Comparison of ENCODE assay signal across 16 mouse cellular contexts in genomic region chr7:109197161-109197650, GRCm38 (mm10). TPM values are rescaled to one million over a fixed set of nuclear protein-coding genes. Genes with fewer than 3 reads are reported as not detected.
DNase-seq lines count a peak whose midpoint lies in the region; ATAC-seq and TF ChIP-seq lines count a peak whose summit lies in the region.
"Had no signal": no experiment of that assay in that cellular context is flagged by ENCODE, and none has a peak within 500 bp of the region (broad histone marks: within the 10 kb centered on the region; RNA-seq: fewer than 3 reads in every experiment).

No protein-coding gene starts in this region.

- DNase-seq in hindbrain, embryonic 11.5 days (ENCODE audit: low spot score), result no peak
- DNase-seq in hindbrain, postnatal 0 days (ENCODE audit: low spot score), result no peak
- no peak for DNase-seq in limb, embryonic 10.5 days (ENCODE audit: low spot score)
- DNase-seq in midbrain, postnatal 0 days (ENCODE audit: low spot score), result no peak
- no peak for DNase-seq in frontal cortex, postnatal 10 days (ENCODE audit: low spot score in 2 of 2)
- DNase-seq in frontal cortex, postnatal 14 days (ENCODE audit: low spot score in 2 of 2), result no peak
- DNase-seq: cerebellum, adult 9-11 months; heart, postnatal 4 days; kidney, postnatal 14 days; liver; right cerebral cortex, postnatal 14 days; thymus, postnatal 25 days had no signal

- ATAC-seq in hindbrain, embryonic 11.5 days (ENCODE audit: low FRiP score), result peak; percentile 17
- no peak for ATAC-seq in hindbrain, postnatal 0 days
- ATAC-seq in embryonic facial prominence, embryonic 12.5 days (ENCODE audit: insufficient number of reproducible peaks, insufficient read depth, low FRiP score, low TSS enrichment), result no peak
- ATAC-seq in midbrain, postnatal 0 days (ENCODE audit: low FRiP score), result no peak

- no peak overlapping the region for H3K9ac ChIP-seq in hindbrain, embryonic 11.5 days (ENCODE audit: low read depth, low read length)
- no peak overlapping the region for H3K9ac ChIP-seq in hindbrain, postnatal 0 days (replicated peaks; ENCODE audit: low read length)
- H3K9ac ChIP-seq in embryonic facial prominence, embryonic 12.5 days, result no peak overlapping the region
- H3K9ac ChIP-seq in midbrain, postnatal 0 days (replicated peaks; ENCODE audit: low read length, poor library complexity, severe bottlenecking), result no peak overlapping the region
- H3K9ac ChIP-seq: lung, embryonic 15.5 days had no signal

- H3K27ac ChIP-seq in hindbrain, embryonic 11.5 days (ENCODE audit: low read depth, low read length), result peak overlapping the region; percentile 84
- no peak overlapping the region for H3K27ac ChIP-seq in hindbrain, postnatal 0 days
- H3K27ac ChIP-seq in embryonic facial prominence, embryonic 12.5 days, result peak overlapping the region; percentile 8; the same call in 1 of the 2 replicates
- peak overlapping the region; percentile 90 for H3K27ac ChIP-seq in limb, embryonic 10.5 days
- H3K27ac ChIP-seq in midbrain, postnatal 0 days (ENCODE audit: low read depth, low read length), result peak overlapping the region; percentile 65
- H3K27ac ChIP-seq: lung, embryonic 15.5 days had no signal

- H3K36me3 ChIP-seq in hindbrain, embryonic 11.5 days (ENCODE audit: control insufficient read depth, insufficient read depth, low read length), result no peaks in the 10 kb centered on the region
- no peaks in the 10 kb centered on the region for H3K36me3 ChIP-seq in hindbrain, postnatal 0 days (ENCODE audit: insufficient read depth, low read length)
- H3K36me3 ChIP-seq in embryonic facial prominence, embryonic 12.5 days, result no peaks in the 10 kb centered on the region
- H3K36me3 ChIP-seq in limb, embryonic 10.5 days, result no peaks in the 10 kb centered on the region
- no peaks in the 10 kb centered on the region for H3K36me3 ChIP-seq in midbrain, postnatal 0 days (ENCODE audit: insufficient read depth, low read length)
- H3K36me3 ChIP-seq: lung, embryonic 15.5 days had no signal

- no peaks in the 10 kb centered on the region for H3K9me3 ChIP-seq in hindbrain, embryonic 11.5 days (ENCODE audit: control insufficient read depth, low read length)
- H3K9me3 ChIP-seq in hindbrain, postnatal 0 days (ENCODE audit: low read length), result no peaks in the 10 kb centered on the region
- H3K9me3 ChIP-seq in embryonic facial prominence, embryonic 12.5 days, result no peaks in the 10 kb centered on the region
- no peaks in the 10 kb centered on the region for H3K9me3 ChIP-seq in limb, embryonic 10.5 days (replicated peaks)
- no peaks in the 10 kb centered on the region for H3K9me3 ChIP-seq in midbrain, postnatal 0 days (ENCODE audit: low read length)
- H3K9me3 ChIP-seq: lung, embryonic 15.5 days; megakaryocyte, embryonic 14.5 days had no signal

- H3K4me2 ChIP-seq in hindbrain, embryonic 11.5 days (replicated peaks; ENCODE audit: low read depth, low read length), result no peak overlapping the region
- H3K4me2 ChIP-seq in hindbrain, postnatal 0 days (ENCODE audit: low read depth, low read length), result no peak overlapping the region
- H3K4me2 ChIP-seq in embryonic facial prominence, embryonic 12.5 days (replicated peaks), result no peak overlapping the region
- no peak overlapping the region for H3K4me2 ChIP-seq in midbrain, postnatal 0 days (ENCODE audit: low read depth, low read length, poor library complexity, severe bottlenecking)
- H3K4me2 ChIP-seq: lung, embryonic 15.5 days had no signal

- no peaks in the 10 kb centered on the region for H3K27me3 ChIP-seq in hindbrain, embryonic 11.5 days (ENCODE audit: control insufficient read depth, insufficient read depth, low read length)
- no peaks in the 10 kb centered on the region for H3K27me3 ChIP-seq in hindbrain, postnatal 0 days (ENCODE audit: insufficient read depth, low read length)
- no peaks in the 10 kb centered on the region for H3K27me3 ChIP-seq in embryonic facial prominence, embryonic 12.5 days
- H3K27me3 ChIP-seq in limb, embryonic 10.5 days (ENCODE audit: low read depth, poor library complexity, severe bottlenecking), result 0 out of 2 replicates have a peak, but pooled peaks cover 10% of the 10 kb centered on the region
- H3K27me3 ChIP-seq in midbrain, postnatal 0 days (ENCODE audit: insufficient read depth, low read length), result no peaks in the 10 kb centered on the region
- H3K27me3 ChIP-seq: lung, embryonic 15.5 days had no signal

- H3K4me1 ChIP-seq in hindbrain, embryonic 11.5 days (replicated peaks; ENCODE audit: control insufficient read depth, insufficient read depth, low read length), result peaks cover 13% of the 10 kb centered on the region
- H3K4me1 ChIP-seq in hindbrain, postnatal 0 days (ENCODE audit: insufficient read depth, low read length), result peaks cover 10% of the 10 kb centered on the region; the same call in 1 of the 2 replicates
- H3K4me1 ChIP-seq in embryonic facial prominence, embryonic 12.5 days, result peaks cover 16% of the 10 kb centered on the region
- peaks cover 65% of the 10 kb centered on the region for H3K4me1 ChIP-seq in limb, embryonic 10.5 days
- H3K4me1 ChIP-seq in midbrain, postnatal 0 days (ENCODE audit: insufficient read depth, low read length), result peaks cover 13% of the 10 kb centered on the region; the same call in 1 of the 2 replicates
- H3K4me1 ChIP-seq: lung, embryonic 15.5 days; megakaryocyte, embryonic 14.5 days had no signal

- TF ChIP-seq CTCF in hindbrain, postnatal 0 days (IDR thresholded peaks at IDR 0.05; ENCODE audit: low read depth), result no peak
- no peak for TF ChIP-seq CTCF in midbrain, postnatal 0 days (IDR thresholded peaks at IDR 0.05)

- 72% methylated on average over 3 of the region's 3 CpGs for WGBS in hindbrain, embryonic 11.5 days
- 60% methylated on average over 3 of the region's 3 CpGs for WGBS in hindbrain, postnatal 0 days
- 71% methylated on average over 3 of the region's 3 CpGs for WGBS in embryonic facial prominence, embryonic 12.5 days
- 37% methylated on average over 3 of the region's 3 CpGs for WGBS in limb, embryonic 10.5 days
- WGBS in midbrain, postnatal 0 days, result 44% methylated on average over 3 of the region's 3 CpGs

- H3K4me3 ChIP-seq in hindbrain, embryonic 11.5 days (ENCODE audit: low read depth, low read length), result no peak overlapping the region
- no peak overlapping the region for H3K4me3 ChIP-seq in hindbrain, postnatal 0 days (ENCODE audit: low read length)
- H3K4me3 ChIP-seq in embryonic facial prominence, embryonic 12.5 days, result no peak overlapping the region
- 0 out of 2 replicates have a peak overlapping the region, but pooled peaks have one; percentile 2 for H3K4me3 ChIP-seq in limb, embryonic 10.5 days
- no peak overlapping the region for H3K4me3 ChIP-seq in midbrain, postnatal 0 days (ENCODE audit: low read depth, low read length)
- H3K4me3 ChIP-seq: lung, embryonic 15.5 days; megakaryocyte, embryonic 14.5 days had no signal

RNA-seq across cellular contexts. Expression of gene Lmo1, which starts 22.2 kb away (rescaled TPM):
- 32.6 and 41.0 TPM in 2 replicates for polyA plus RNA-seq in hindbrain, embryonic 11.5 days (2014; fragmentation: Nextera tagmentation; extraction: Ambion mirVana)
- total RNA-seq in hindbrain, postnatal 0 days (2014; rRNA removed), result 53.0 and 83.8 TPM in 2 replicates
- 45.5 and 48.4 TPM in 2 replicates for polyA plus RNA-seq in hindbrain, postnatal 0 days (2015; fragmentation: Nextera tagmentation; extraction: Ambion mirVana)
- 20.8 and 21.0 TPM in 2 replicates for polyA plus RNA-seq in embryonic facial prominence, embryonic 12.5 days (2016; fragmentation: Nextera tagmentation; extraction: Ambion mirVana)
- 46.7 and 74.5 TPM in 2 replicates for polyA plus RNA-seq in limb, embryonic 10.5 days (2016; fragmentation: Nextera tagmentation; extraction: Ambion mirVana)
- 109 and 117 TPM in 2 replicates for total RNA-seq in midbrain, postnatal 0 days (2014; rRNA removed)
- polyA plus RNA-seq in midbrain, postnatal 0 days (2015; fragmentation: Nextera tagmentation; extraction: Ambion mirVana), result 109 and 121 TPM in 2 replicates
- total RNA-seq: neutrophil, adult 5-6 weeks had no signal
